Mouse (Mus musculus): ENCODE results near the gene Cux1. TPM values are rescaled to one million over a fixed set of nuclear protein-coding genes. Genes with fewer than 3 reads are reported as not detected.

The Cux1 gene
- polyA plus RNA-seq, 1 experiment, result 24.7 TPM

DNA sequence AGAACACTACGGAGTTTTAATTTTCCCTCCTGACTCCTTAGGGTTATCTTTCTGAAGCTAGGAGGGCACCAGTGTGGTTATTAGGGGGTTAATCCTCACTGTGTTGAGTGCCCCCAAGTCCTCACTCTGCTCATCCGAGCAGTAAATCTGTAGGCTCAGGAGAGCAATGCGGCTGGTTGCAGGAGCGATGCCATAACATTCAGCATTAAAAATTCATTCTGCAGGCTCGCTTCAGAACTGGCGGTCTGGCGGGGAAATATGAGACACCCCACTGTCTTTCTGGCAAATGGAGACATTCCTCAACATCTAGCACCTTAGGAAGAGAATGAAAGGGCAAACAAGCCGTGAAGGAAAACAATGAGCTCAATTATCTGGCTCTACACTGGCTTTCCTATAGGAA is 214.2 kb downstream of the Cux1 start:
- Histone ChIP-seq H3K27ac (ENCODE audit: insufficient read depth, low read length) (no peak overlapping the region), H3K4me1 (ENCODE audit: control insufficient read depth, insufficient read depth, insufficient read length) (no peaks in the 10 kb centered on the region), H3K27me3 (ENCODE audit: control insufficient read depth, insufficient read depth, low read length) (no peaks in the 10 kb centered on the region), H3K4me3 (ENCODE audit: extremely low read depth, insufficient read depth, insufficient read length) (no peak overlapping the region), H3K36me3 (ENCODE audit: control insufficient read depth, insufficient read depth, low read length) (peaks cover 13% of the 10 kb centered on the region)
- TF ChIP-seq CTCF (IDR thresholded peaks at IDR 0.05; ENCODE audit: extremely low read depth, insufficient read depth, insufficient read length, insufficient replicate concordance), result no peak
- no peak for TF ChIP-seq POLR2A (IDR thresholded peaks at IDR 0.05; ENCODE audit: low read depth, low read length)
- 93% methylated on average over 8 of the region's 8 CpGs for WGBS
- no peak for DNase-seq (ENCODE audit: low read depth in 1 of 2, low spot score in 2 of 2)

DNA sequence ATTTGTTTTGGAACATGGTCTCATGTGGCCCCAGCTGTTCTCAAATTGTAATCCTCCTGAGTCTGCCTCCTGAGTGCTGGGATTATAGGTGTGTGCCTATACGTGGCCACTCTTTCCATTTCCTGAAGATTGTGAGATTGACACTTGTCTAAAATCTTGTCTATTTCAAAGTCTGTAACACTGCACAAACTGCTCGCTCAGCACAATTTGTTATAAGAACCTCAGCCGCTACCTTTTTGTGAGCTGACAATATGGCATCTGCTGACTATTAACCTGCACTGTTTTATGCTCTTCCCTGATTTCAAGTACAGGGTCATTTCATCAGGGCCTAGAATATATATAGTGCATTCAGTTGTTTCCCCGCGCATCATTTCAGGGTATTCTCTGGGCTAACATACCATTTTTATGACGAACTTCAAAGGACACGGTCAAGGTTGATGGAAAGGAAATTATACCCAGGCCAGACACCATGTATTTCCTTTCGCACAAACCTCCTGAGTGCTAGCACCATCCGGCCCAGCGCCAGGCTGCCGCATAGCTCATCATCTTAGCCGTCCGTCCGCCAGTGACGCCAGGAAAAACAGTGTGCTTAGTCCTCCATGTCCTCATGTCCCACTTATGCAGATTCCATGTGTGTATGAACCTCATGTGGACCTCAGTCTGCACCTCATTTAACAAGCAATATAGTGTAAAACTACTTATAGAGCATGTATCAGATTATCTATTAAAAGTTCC is 224.0 kb downstream of the Cux1 start:
- WGBS, result 93% methylated on average over 15 of the region's 15 CpGs
- H3K4me1 ChIP-seq (ENCODE audit: control insufficient read depth, insufficient read depth, insufficient read length), result no peaks in the 10 kb centered on the region
- TF ChIP-seq CTCF (IDR thresholded peaks at IDR 0.05; ENCODE audit: extremely low read depth, insufficient read depth, insufficient read length, insufficient replicate concordance) (no peak), POLR2A (IDR thresholded peaks at IDR 0.05; ENCODE audit: low read depth, low read length) (no peak)
- DNase-seq (ENCODE audit: low read depth in 1 of 2, low spot score in 2 of 2), result no peak
- H3K27ac ChIP-seq (ENCODE audit: insufficient read depth, low read length), result no peak overlapping the region
- H3K4me3 ChIP-seq (ENCODE audit: extremely low read depth, insufficient read depth, insufficient read length), result no peak overlapping the region
- H3K27me3 ChIP-seq (ENCODE audit: control insufficient read depth, insufficient read depth, low read length), result no peaks in the 10 kb centered on the region
- H3K36me3 ChIP-seq (ENCODE audit: control insufficient read depth, insufficient read depth, low read length), result peaks cover 15% of the 10 kb centered on the region

DNA sequence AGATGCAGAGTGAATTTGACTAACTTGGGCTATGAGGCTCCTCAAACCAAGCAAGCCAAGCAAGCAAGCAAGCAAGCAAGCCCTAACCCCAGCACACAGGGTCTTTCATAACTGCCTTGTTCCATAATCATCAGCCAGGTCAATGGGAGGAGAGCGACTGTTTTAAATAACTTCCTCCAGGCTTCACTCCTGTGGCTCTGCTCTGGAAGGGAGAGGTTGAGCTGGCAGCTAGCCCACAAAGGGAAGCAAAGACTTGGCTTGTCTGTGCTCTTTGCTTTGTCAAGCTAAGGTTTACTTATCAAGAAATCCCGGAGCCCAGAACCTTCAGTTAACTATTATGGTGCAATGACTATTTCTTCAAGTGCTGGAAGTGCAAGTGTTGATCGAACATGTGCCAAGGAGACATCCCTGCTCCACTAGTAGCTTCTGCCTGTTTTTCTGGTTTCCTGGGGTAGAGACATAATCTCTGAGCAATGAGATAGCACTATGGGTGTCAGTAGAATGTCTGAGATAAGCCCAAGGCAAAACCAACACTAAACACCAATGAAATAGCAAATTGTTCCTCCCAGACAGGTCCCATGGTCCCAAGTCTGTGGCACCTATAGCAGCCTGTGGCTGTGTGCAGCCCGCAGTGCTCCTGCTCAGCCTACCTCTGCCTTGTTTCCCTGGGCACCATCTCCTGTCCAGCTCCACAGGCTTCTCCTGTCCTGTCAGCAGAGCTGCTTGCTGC is 230.3 kb downstream of the Cux1 start:
- H3K4me3 ChIP-seq (ENCODE audit: extremely low read depth, insufficient read depth, insufficient read length), result no peak overlapping the region
- 78% methylated on average over 4 of the region's 4 CpGs for WGBS
- H3K36me3 ChIP-seq (ENCODE audit: control insufficient read depth, insufficient read depth, low read length), result peaks cover 18% of the 10 kb centered on the region
- no peak for DNase-seq (ENCODE audit: low read depth in 1 of 2, low spot score in 2 of 2)
- H3K4me1 ChIP-seq (ENCODE audit: control insufficient read depth, insufficient read depth, insufficient read length), result no peaks in the 10 kb centered on the region
- no peak overlapping the region for H3K27ac ChIP-seq (ENCODE audit: insufficient read depth, low read length)
- H3K27me3 ChIP-seq (ENCODE audit: control insufficient read depth, insufficient read depth, low read length), result no peaks in the 10 kb centered on the region
- no peak for TF ChIP-seq CTCF (IDR thresholded peaks at IDR 0.05; ENCODE audit: extremely low read depth, insufficient read depth, insufficient read length, insufficient replicate concordance)
- TF ChIP-seq POLR2A (IDR thresholded peaks at IDR 0.05; ENCODE audit: low read depth, low read length), result no peak

DNA sequence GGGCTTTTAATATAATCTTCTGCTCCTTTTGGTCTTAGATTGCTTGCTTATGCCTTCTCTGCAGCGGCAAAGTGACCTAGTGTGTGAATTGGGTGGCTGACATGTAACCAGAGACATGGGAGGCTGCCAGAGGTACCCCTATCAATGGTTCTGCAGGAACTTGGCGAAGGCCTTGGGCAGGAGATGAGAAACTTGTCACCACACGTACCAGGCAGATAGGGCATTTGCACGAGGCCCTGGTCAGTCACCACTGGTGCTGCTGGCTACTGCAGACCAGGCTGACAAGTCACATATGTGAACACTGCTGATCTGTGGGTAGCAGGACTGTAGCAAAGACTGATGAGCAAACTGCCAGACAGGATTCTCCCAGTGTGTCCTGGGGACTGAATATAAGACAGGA is 231.6 kb downstream of the Cux1 start:
- no peak for DNase-seq (ENCODE audit: low read depth in 1 of 2, low spot score in 2 of 2)
- TF ChIP-seq CTCF (IDR thresholded peaks at IDR 0.05; ENCODE audit: extremely low read depth, insufficient read depth, insufficient read length, insufficient replicate concordance), result no peak
- no peak for TF ChIP-seq POLR2A (IDR thresholded peaks at IDR 0.05; ENCODE audit: low read depth, low read length)
- Histone ChIP-seq H3K27ac (ENCODE audit: insufficient read depth, low read length) (no peak overlapping the region), H3K27me3 (ENCODE audit: control insufficient read depth, insufficient read depth, low read length) (no peaks in the 10 kb centered on the region), H3K4me3 (ENCODE audit: extremely low read depth, insufficient read depth, insufficient read length) (no peak overlapping the region), H3K4me1 (ENCODE audit: control insufficient read depth, insufficient read depth, insufficient read length) (no peaks in the 10 kb centered on the region), H3K36me3 (ENCODE audit: control insufficient read depth, insufficient read depth, low read length) (peaks cover 17% of the 10 kb centered on the region)
- WGBS, result 73% methylated on average over 4 of the region's 4 CpGs

DNA sequence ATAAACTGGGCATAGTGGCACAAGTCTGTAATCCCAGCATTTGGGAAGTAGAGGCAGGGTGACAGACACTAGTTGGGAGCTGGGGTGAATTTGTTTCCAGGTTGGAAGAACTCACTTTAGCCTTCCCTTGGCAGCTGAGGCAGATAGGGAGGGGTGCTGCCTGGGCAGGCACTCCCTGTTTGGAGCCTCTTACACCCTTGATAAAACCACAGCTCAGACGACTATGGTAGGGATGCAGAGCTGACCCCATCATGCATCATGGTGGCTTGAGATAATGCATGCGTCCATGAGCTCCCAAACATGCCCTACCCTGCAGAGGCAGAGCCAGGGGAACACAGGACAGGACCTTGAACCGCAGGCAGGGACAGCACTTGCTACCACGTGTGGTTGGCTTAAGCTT is 232.5 kb downstream of the Cux1 start:
- WGBS, result 83% methylated on average over 4 of the region's 4 CpGs
- DNase-seq (ENCODE audit: low read depth in 1 of 2, low spot score in 2 of 2), result no peak
- H3K4me3 ChIP-seq (ENCODE audit: extremely low read depth, insufficient read depth, insufficient read length), result no peak overlapping the region
- H3K4me1 ChIP-seq (ENCODE audit: control insufficient read depth, insufficient read depth, insufficient read length), result no peaks in the 10 kb centered on the region
- no peak overlapping the region for H3K27ac ChIP-seq (ENCODE audit: insufficient read depth, low read length)
- TF ChIP-seq POLR2A (IDR thresholded peaks at IDR 0.05; ENCODE audit: low read depth, low read length) (no peak), CTCF (IDR thresholded peaks at IDR 0.05; ENCODE audit: extremely low read depth, insufficient read depth, insufficient read length, insufficient replicate concordance) (no peak)
- peaks cover 17% of the 10 kb centered on the region for H3K36me3 ChIP-seq (ENCODE audit: control insufficient read depth, insufficient read depth, low read length)
- no peaks in the 10 kb centered on the region for H3K27me3 ChIP-seq (ENCODE audit: control insufficient read depth, insufficient read depth, low read length)

DNA sequence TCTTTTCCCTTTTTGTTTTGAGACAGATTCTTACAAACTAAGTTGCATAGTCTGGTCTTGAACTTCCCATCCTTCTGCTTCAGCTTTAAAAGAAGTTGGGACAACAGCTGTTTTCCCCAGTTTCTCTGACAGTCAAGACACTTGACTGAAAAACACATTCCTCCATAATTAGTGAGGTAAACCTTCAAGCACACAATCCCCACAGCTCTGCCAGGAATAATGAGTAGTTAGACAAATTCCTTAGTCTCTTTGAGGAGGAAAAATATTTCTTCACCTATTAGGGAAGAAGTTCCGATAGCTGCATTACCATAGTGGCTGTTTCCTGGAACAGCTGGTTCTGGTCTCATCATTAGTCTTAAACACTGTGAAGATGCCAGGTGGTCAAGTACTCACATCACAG is 233.2 kb downstream of the Cux1 start:
- peaks cover 15% of the 10 kb centered on the region for H3K36me3 ChIP-seq (ENCODE audit: control insufficient read depth, insufficient read depth, low read length)
- 98% methylated on average over 1 of the region's 1 CpGs for WGBS

More for the DNA sequence above, 233.2 kb downstream of the Cux1 start:
- H3K4me3 ChIP-seq (ENCODE audit: extremely low read depth, insufficient read depth, insufficient read length), result no peak overlapping the region
- H3K4me1 ChIP-seq (ENCODE audit: control insufficient read depth, insufficient read depth, insufficient read length), result no peaks in the 10 kb centered on the region
- TF ChIP-seq CTCF (IDR thresholded peaks at IDR 0.05; ENCODE audit: extremely low read depth, insufficient read depth, insufficient read length, insufficient replicate concordance), result no peak
- TF ChIP-seq POLR2A (IDR thresholded peaks at IDR 0.05; ENCODE audit: low read depth, low read length), result no peak
- no peaks in the 10 kb centered on the region for H3K27me3 ChIP-seq (ENCODE audit: control insufficient read depth, insufficient read depth, low read length)
- no peak overlapping the region for H3K27ac ChIP-seq (ENCODE audit: insufficient read depth, low read length)
- DNase-seq (ENCODE audit: low read depth in 1 of 2, low spot score in 2 of 2), result no peak
